Mouse (Mus musculus): Measurements from ENCODE around the gene Mapk8ip1. TPM values are rescaled to one million over a fixed set of nuclear protein-coding genes. Genes with fewer than 3 reads are reported as not detected.

The Mapk8ip1 gene
- total and polyA plus RNA-seq, 3 experiments, result 0.05 to 0.22 TPM; not detected in 1

DNA sequence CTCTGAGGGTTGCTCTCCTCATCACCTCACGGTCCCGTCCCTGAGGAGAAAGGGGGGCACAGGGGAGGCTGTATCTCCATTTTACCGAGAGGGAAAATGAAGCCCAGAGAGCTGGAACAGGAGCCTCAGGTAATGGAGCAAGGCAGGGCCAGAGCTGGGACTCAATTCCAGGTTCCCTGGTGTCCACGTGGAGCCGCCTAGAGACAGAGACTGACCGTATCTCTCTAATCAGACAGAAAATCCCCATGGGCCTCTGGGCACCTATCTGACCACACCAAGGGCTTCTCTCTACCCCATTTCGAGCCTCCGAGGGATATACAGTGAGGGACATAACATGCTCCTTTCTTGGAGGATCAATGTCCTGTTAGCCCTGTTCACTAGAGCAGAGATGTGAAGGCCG is 22.1 kb upstream of the Mapk8ip1 start:
- peaks cover 19% of the 10 kb centered on the region for H3K4me1 ChIP-seq (ENCODE audit: insufficient read depth, low read depth, low read length)
- ATAC-seq (ENCODE audit: extremely low read depth, insufficient number of reproducible peaks, low FRiP score, poor library complexity, severe bottlenecking) (no peak), DNase-seq (ENCODE audit: low spot score) (no peak)
- peaks cover 99% of the 10 kb centered on the region for H3K36me3 ChIP-seq (replicated peaks)
- H3K27me3 ChIP-seq (ENCODE audit: insufficient read depth, low read length), result no peaks in the 10 kb centered on the region
- TF ChIP-seq CTCF (IDR thresholded peaks at IDR 0.05; ENCODE audit: low read depth, low read length) (no peak), POLR2AphosphoS5 (IDR thresholded peaks at IDR 0.05; ENCODE audit: insufficient replicate concordance, low read depth, low read length) (no peak), TAL1 (conservative IDR thresholded peaks at IDR 0.05; ENCODE audit: low read depth, low read length) (no peak), GATA2 (IDR thresholded peaks at IDR 0.05; ENCODE audit: borderline replicate concordance, low read depth, low read length) (no peak), GATA1 (IDR thresholded peaks at IDR 0.05; ENCODE audit: borderline replicate concordance, low read length) (no peak)
- H3K9me3 ChIP-seq (replicated peaks), result no peaks in the 10 kb centered on the region
- no peak overlapping the region for H3K4me3 ChIP-seq (ENCODE audit: low read depth, low read length)

GRCm38 (mm10) chr2:92422388-92423135 is 21.5 kb upstream of the Mapk8ip1 start:
- peaks cover 99% of the 10 kb centered on the region for H3K36me3 ChIP-seq (replicated peaks)
- TF ChIP-seq GATA1 (IDR thresholded peaks at IDR 0.05; ENCODE audit: borderline replicate concordance, low read length), result no peak
- no peak for TF ChIP-seq POLR2AphosphoS5 (IDR thresholded peaks at IDR 0.05; ENCODE audit: insufficient replicate concordance, low read depth, low read length)
- no peak for TF ChIP-seq TAL1 (conservative IDR thresholded peaks at IDR 0.05; ENCODE audit: low read depth, low read length)
- no peak for TF ChIP-seq CTCF (IDR thresholded peaks at IDR 0.05; ENCODE audit: low read depth, low read length)
- TF ChIP-seq GATA2 (IDR thresholded peaks at IDR 0.05; ENCODE audit: borderline replicate concordance, low read depth, low read length), result no peak
- peaks cover 14% of the 10 kb centered on the region for H3K4me1 ChIP-seq (ENCODE audit: insufficient read depth, low read depth, low read length)
- no peaks in the 10 kb centered on the region for H3K27me3 ChIP-seq (ENCODE audit: insufficient read depth, low read length)
- DNase-seq (ENCODE audit: low spot score), result no peak
- ATAC-seq (ENCODE audit: extremely low read depth, insufficient number of reproducible peaks, low FRiP score, poor library complexity, severe bottlenecking), result no peak
- no peak overlapping the region for H3K4me3 ChIP-seq (ENCODE audit: low read depth, low read length)
- no peaks in the 10 kb centered on the region for H3K9me3 ChIP-seq (replicated peaks)

DNA sequence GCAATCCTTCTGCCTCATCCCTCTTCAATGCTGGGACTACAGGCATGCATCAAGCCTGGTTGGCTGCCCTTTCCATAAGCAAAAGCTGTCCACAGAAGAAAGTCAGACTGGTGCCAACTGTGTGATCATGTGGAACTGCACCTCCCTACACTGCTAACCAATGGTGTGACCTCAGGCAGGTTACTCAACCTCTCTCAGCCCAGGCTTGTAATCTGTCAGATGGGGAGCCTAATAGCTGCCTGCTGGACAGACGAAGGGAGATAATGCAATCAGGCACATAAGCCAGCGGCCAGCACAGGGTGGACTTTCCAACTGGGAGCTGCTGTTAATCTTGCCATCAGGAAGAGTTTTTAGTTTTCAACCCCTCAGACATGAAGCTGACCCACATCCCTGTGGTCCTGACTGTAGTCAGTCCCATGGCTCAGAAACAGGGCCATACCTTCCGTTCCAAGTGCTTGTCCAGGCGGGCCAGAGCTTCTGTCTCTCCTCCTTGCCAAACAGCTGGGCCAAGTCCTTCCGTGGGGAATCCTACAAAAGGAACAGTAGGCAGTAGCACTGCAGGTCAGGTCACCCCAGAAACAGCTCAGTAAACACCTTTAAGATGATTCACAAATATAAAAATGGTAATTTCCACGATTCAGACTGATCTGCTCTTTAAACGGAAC is 20.8 kb upstream of the Mapk8ip1 start:
- Histone ChIP-seq H3K4me1 (ENCODE audit: insufficient read depth, low read depth, low read length) (peaks cover 8% of the 10 kb centered on the region), H3K36me3 (replicated peaks) (peaks cover 100% of the 10 kb centered on the region)

GRCm38 (mm10) chr2:92411705-92412104 is 10.6 kb upstream of the Mapk8ip1 start:
- TF ChIP-seq CTCF (IDR thresholded peaks at IDR 0.05; ENCODE audit: low read depth, low read length) (no peak), POLR2AphosphoS5 (IDR thresholded peaks at IDR 0.05; ENCODE audit: insufficient replicate concordance, low read depth, low read length) (no peak), TAL1 (conservative IDR thresholded peaks at IDR 0.05; ENCODE audit: low read depth, low read length) (no peak), GATA2 (IDR thresholded peaks at IDR 0.05; ENCODE audit: borderline replicate concordance, low read depth, low read length) (no peak), GATA1 (IDR thresholded peaks at IDR 0.05; ENCODE audit: borderline replicate concordance, low read length) (no peak)
- Histone ChIP-seq H3K4me3 (ENCODE audit: low read depth, low read length) (no peak overlapping the region), H3K36me3 (replicated peaks) (peaks cover 100% of the 10 kb centered on the region), H3K9me3 (replicated peaks) (no peaks in the 10 kb centered on the region), H3K4me1 (ENCODE audit: insufficient read depth, low read depth, low read length) (no peaks in the 10 kb centered on the region; the same call in 1 of the 2 replicates), H3K27me3 (ENCODE audit: insufficient read depth, low read length) (no peaks in the 10 kb centered on the region)
- ATAC-seq (ENCODE audit: extremely low read depth, insufficient number of reproducible peaks, low FRiP score, poor library complexity, severe bottlenecking) (no peak), DNase-seq (ENCODE audit: low spot score) (no peak)

More for the DNA sequence above, 20.8 kb upstream of the Mapk8ip1 start:
- Histone ChIP-seq H3K4me3 (ENCODE audit: low read depth, low read length) (no peak overlapping the region), H3K27me3 (ENCODE audit: insufficient read depth, low read length) (no peaks in the 10 kb centered on the region), H3K9me3 (replicated peaks) (no peaks in the 10 kb centered on the region)
- DNase-seq (ENCODE audit: low spot score) (no peak), ATAC-seq (ENCODE audit: extremely low read depth, insufficient number of reproducible peaks, low FRiP score, poor library complexity, severe bottlenecking) (no peak)
- TF ChIP-seq TAL1 (conservative IDR thresholded peaks at IDR 0.05; ENCODE audit: low read depth, low read length) (no peak), GATA1 (IDR thresholded peaks at IDR 0.05; ENCODE audit: borderline replicate concordance, low read length) (no peak), GATA2 (IDR thresholded peaks at IDR 0.05; ENCODE audit: borderline replicate concordance, low read depth, low read length) (no peak), POLR2AphosphoS5 (IDR thresholded peaks at IDR 0.05; ENCODE audit: insufficient replicate concordance, low read depth, low read length) (no peak), CTCF (IDR thresholded peaks at IDR 0.05; ENCODE audit: low read depth, low read length) (no peak)

GRCm38 (mm10) chr2:92408309-92409045 is 7.4 kb upstream of the Mapk8ip1 start:
- no peaks in the 10 kb centered on the region for H3K27me3 ChIP-seq (ENCODE audit: insufficient read depth, low read length)
- no peaks in the 10 kb centered on the region for H3K9me3 ChIP-seq (replicated peaks)
- TF ChIP-seq POLR2AphosphoS5 (IDR thresholded peaks at IDR 0.05; ENCODE audit: insufficient replicate concordance, low read depth, low read length), result no peak
- no peak for TF ChIP-seq CTCF (IDR thresholded peaks at IDR 0.05; ENCODE audit: low read depth, low read length)
- TF ChIP-seq GATA1 (IDR thresholded peaks at IDR 0.05; ENCODE audit: borderline replicate concordance, low read length), result no peak
- no peak for TF ChIP-seq TAL1 (conservative IDR thresholded peaks at IDR 0.05; ENCODE audit: low read depth, low read length)
- no peak for TF ChIP-seq GATA2 (IDR thresholded peaks at IDR 0.05; ENCODE audit: borderline replicate concordance, low read depth, low read length)
- DNase-seq (ENCODE audit: low spot score), result no peak
- H3K4me1 ChIP-seq (ENCODE audit: insufficient read depth, low read depth, low read length), result no peaks in the 10 kb centered on the region; the same call in 1 of the 2 replicates
- no peak; the same call in none of the 2 replicates for ATAC-seq (ENCODE audit: extremely low read depth, insufficient number of reproducible peaks, low FRiP score, poor library complexity, severe bottlenecking)
- H3K4me3 ChIP-seq (ENCODE audit: low read depth, low read length), result no peak overlapping the region
- peaks cover 100% of the 10 kb centered on the region for H3K36me3 ChIP-seq (replicated peaks)
